Mouse (Mus musculus): ENCODE results near the gene Cpeb1. TPM values are rescaled to one million over a fixed set of nuclear protein-coding genes. Genes with fewer than 3 reads are reported as not detected.

Gene Cpeb1
- polyA plus RNA-seq, 1 experiment from 2014 or later, result 0.36 TPM

GRCm38 (mm10) chr7:81462815-81463214 lies 7.5 kb upstream of the Cpeb1 start:
- TF ChIP-seq CTCF (IDR thresholded peaks at IDR 0.05; ENCODE audit: low read depth), result no peak
- WGBS, result 68% methylated on average over 3 of the region's 3 CpGs
- H3K27me3 ChIP-seq (ENCODE audit: insufficient read depth, low read length), result peaks cover 7% of the 10 kb centered on the region
- no peaks in the 10 kb centered on the region for H3K36me3 ChIP-seq (ENCODE audit: insufficient read depth)
- H3K9ac ChIP-seq, result no peak overlapping the region
- H3K4me2 ChIP-seq, result no peak overlapping the region
- H3K4me1 ChIP-seq (ENCODE audit: insufficient read depth), result no peaks in the 10 kb centered on the region
- DNase-seq (no peak), ATAC-seq (ENCODE audit: insufficient read depth) (no peak)
- no peak overlapping the region for H3K27ac ChIP-seq (ENCODE audit: low read depth)
- H3K9me3 ChIP-seq (ENCODE audit: low read depth, low read length), result no peaks in the 10 kb centered on the region
- H3K4me3 ChIP-seq (ENCODE audit: low read depth, low read length), result no peak overlapping the region

- ATAC-seq (ENCODE audit: insufficient read depth) (peak; percentile 50; the same call in 1 of the 2 replicates), DNase-seq (peak; percentile 13)
- peak overlapping the region; percentile 13; the same call in 1 of the 2 replicates for H3K9ac ChIP-seq
- H3K4me1 ChIP-seq (ENCODE audit: insufficient read depth), result no peaks in the 10 kb centered on the region
- H3K36me3 ChIP-seq (ENCODE audit: insufficient read depth), result no peaks in the 10 kb centered on the region
- H3K4me3 ChIP-seq (ENCODE audit: low read depth, low read length), result peak overlapping the region; percentile 49
- H3K4me2 ChIP-seq, result peak overlapping the region; percentile 80
- H3K27ac ChIP-seq (ENCODE audit: low read depth), result no peak overlapping the region
- TF ChIP-seq CTCF (IDR thresholded peaks at IDR 0.05; ENCODE audit: low read depth), result no peak
- peaks cover 70% of the 10 kb centered on the region for H3K27me3 ChIP-seq (ENCODE audit: insufficient read depth, low read length)
- WGBS, result 2% methylated on average over 58 of the region's 87 CpGs
- no peaks in the 10 kb centered on the region for H3K9me3 ChIP-seq (ENCODE audit: low read depth, low read length)
Observed at GRCm38 (mm10) chr7:81454331-81455039, 780 bp downstream of the Cpeb1 start.

GRCm38 (mm10) chr7:81453443-81454274 lies 1.6 kb downstream of the Cpeb1 start:
- Histone ChIP-seq H3K27me3 (ENCODE audit: insufficient read depth, low read length) (peaks cover 67% of the 10 kb centered on the region), H3K4me1 (ENCODE audit: insufficient read depth) (no peaks in the 10 kb centered on the region), H3K9ac (no peak overlapping the region), H3K4me2 (peak overlapping the region; percentile 80), H3K27ac (ENCODE audit: low read depth) (no peak overlapping the region), H3K9me3 (ENCODE audit: low read depth, low read length) (no peaks in the 10 kb centered on the region), H3K4me3 (ENCODE audit: low read depth, low read length) (peak overlapping the region; percentile 49), H3K36me3 (ENCODE audit: insufficient read depth) (no peaks in the 10 kb centered on the region)
- ATAC-seq (ENCODE audit: insufficient read depth), result peak; percentile 46; the same call in 1 of the 2 replicates
- no peak for TF ChIP-seq CTCF (IDR thresholded peaks at IDR 0.05; ENCODE audit: low read depth)
- DNase-seq, result peak; percentile 45
- 5% methylated on average over 79 of the region's 84 CpGs for WGBS

GRCm38 (mm10) chr7:81452971-81453441 lies 2.3 kb downstream of the Cpeb1 start:
- no peaks in the 10 kb centered on the region for H3K4me1 ChIP-seq (ENCODE audit: insufficient read depth)
- ATAC-seq (ENCODE audit: insufficient read depth) (peak; percentile 31; the same call in 1 of the 2 replicates), DNase-seq (peak; percentile 33)
- whole genome bisulfite sequencing, result 6% methylated on average over 21 of the region's 21 CpGs
- no peak for TF ChIP-seq CTCF (IDR thresholded peaks at IDR 0.05; ENCODE audit: low read depth)
- H3K36me3 ChIP-seq (ENCODE audit: insufficient read depth), result no peaks in the 10 kb centered on the region
- no peaks in the 10 kb centered on the region for H3K9me3 ChIP-seq (ENCODE audit: low read depth, low read length)
- peak overlapping the region; percentile 80 for H3K4me2 ChIP-seq
- H3K4me3 ChIP-seq (ENCODE audit: low read depth, low read length), result peak overlapping the region; percentile 49; the same call in 1 of the 2 replicates
- H3K27ac ChIP-seq (ENCODE audit: low read depth), result no peak overlapping the region
- H3K9ac ChIP-seq, result no peak overlapping the region
- peaks cover 65% of the 10 kb centered on the region for H3K27me3 ChIP-seq (ENCODE audit: insufficient read depth, low read length)

- Histone ChIP-seq H3K27me3 (ENCODE audit: insufficient read depth, low read length) (no peaks in the 10 kb centered on the region), H3K4me1 (ENCODE audit: insufficient read depth) (no peaks in the 10 kb centered on the region), H3K27ac (ENCODE audit: low read depth) (no peak overlapping the region), H3K36me3 (ENCODE audit: insufficient read depth) (no peaks in the 10 kb centered on the region), H3K9me3 (ENCODE audit: low read depth, low read length) (no peaks in the 10 kb centered on the region), H3K4me2 (no peak overlapping the region), H3K9ac (no peak overlapping the region), H3K4me3 (ENCODE audit: low read depth, low read length) (no peak overlapping the region)
- DNase-seq (peak; percentile 31), ATAC-seq (ENCODE audit: insufficient read depth) (no peak)
- peak; percentile 43 for TF ChIP-seq CTCF (IDR thresholded peaks at IDR 0.05; ENCODE audit: low read depth)
- WGBS, result 38% methylated on average over 2 of the region's 2 CpGs
Observed at GRCm38 (mm10) chr7:81398957-81399356, 56.3 kb downstream of the Cpeb1 start.

- no peaks in the 10 kb centered on the region for H3K9me3 ChIP-seq (ENCODE audit: low read depth, low read length)
- no peak overlapping the region for H3K4me3 ChIP-seq (ENCODE audit: low read depth, low read length)
- TF ChIP-seq CTCF (IDR thresholded peaks at IDR 0.05; ENCODE audit: low read depth), result no peak
- no peaks in the 10 kb centered on the region for H3K27me3 ChIP-seq (ENCODE audit: insufficient read depth, low read length)
- no peak overlapping the region for H3K4me2 ChIP-seq
- no peaks in the 10 kb centered on the region for H3K4me1 ChIP-seq (ENCODE audit: insufficient read depth)
- no peaks in the 10 kb centered on the region for H3K36me3 ChIP-seq (ENCODE audit: insufficient read depth)
- no peak overlapping the region for H3K27ac ChIP-seq (ENCODE audit: low read depth)
- no peak overlapping the region for H3K9ac ChIP-seq
- ATAC-seq (ENCODE audit: insufficient read depth) (no peak), DNase-seq (no peak)
- WGBS, result 66% methylated on average over 1 of the region's 1 CpGs
Observed at GRCm38 (mm10) chr7:81379363-81379762, 75.9 kb downstream of the Cpeb1 start.

Data from lung, embryonic 14.5 days (tissue).